Mouse (Mus musculus): ENCODE measurements around the gene Stat3. TPM values are rescaled to one million over a fixed set of nuclear protein-coding genes. Genes with fewer than 3 reads are reported as not detected.

The Stat3 gene
- polyA plus RNA-seq, 1 experiment from 2014 or later, result 39.0 TPM

- no peak for ATAC-seq
- Histone ChIP-seq H3K27ac (ENCODE audit: low read length) (no peak overlapping the region), H3K9me3 (replicated peaks; ENCODE audit: control insufficient read depth, low read length, poor library complexity, severe bottlenecking) (no peaks in the 10 kb centered on the region), H3K27me3 (ENCODE audit: control insufficient read depth, insufficient read depth, low read depth, low read length) (no peaks in the 10 kb centered on the region), H3K4me2 (ENCODE audit: low read length) (no peak overlapping the region), H3K36me3 (ENCODE audit: control insufficient read depth, insufficient read depth, low read length) (no peaks in the 10 kb centered on the region), H3K4me1 (ENCODE audit: control insufficient read depth, insufficient read depth, low read length) (peaks cover 4% of the 10 kb centered on the region), H3K9ac (ENCODE audit: low read depth, low read length) (no peak overlapping the region), H3K4me3 (ENCODE audit: low read depth, low read length) (no peak overlapping the region)
- 96% methylated on average over 8 of the region's 8 CpGs for WGBS
Observed at GRCm38 (mm10) chr11:100843070-100843669, 96.2 kb downstream of the Stat3 start.

GRCm38 (mm10) chr11:100842025-100842424 lies 97.3 kb downstream of the Stat3 start:
- H3K27ac ChIP-seq (ENCODE audit: low read length), result no peak overlapping the region
- no peak for ATAC-seq
- H3K9ac ChIP-seq (ENCODE audit: low read depth, low read length), result no peak overlapping the region
- no peaks in the 10 kb centered on the region for H3K27me3 ChIP-seq (ENCODE audit: control insufficient read depth, insufficient read depth, low read depth, low read length)
- no peaks in the 10 kb centered on the region for H3K4me1 ChIP-seq (ENCODE audit: control insufficient read depth, insufficient read depth, low read length)
- H3K9me3 ChIP-seq (replicated peaks; ENCODE audit: control insufficient read depth, low read length, poor library complexity, severe bottlenecking), result no peaks in the 10 kb centered on the region
- no peaks in the 10 kb centered on the region for H3K36me3 ChIP-seq (ENCODE audit: control insufficient read depth, insufficient read depth, low read length)
- H3K4me3 ChIP-seq (ENCODE audit: low read depth, low read length), result no peak overlapping the region
- WGBS, result 78% methylated on average over 7 of the region's 7 CpGs
- H3K4me2 ChIP-seq (ENCODE audit: low read length), result no peak overlapping the region

- Histone ChIP-seq H3K27me3 (ENCODE audit: control insufficient read depth, insufficient read depth, low read depth, low read length) (no peaks in the 10 kb centered on the region), H3K4me1 (ENCODE audit: control insufficient read depth, insufficient read depth, low read length) (no peaks in the 10 kb centered on the region), H3K4me2 (ENCODE audit: low read length) (no peak overlapping the region), H3K4me3 (ENCODE audit: low read depth, low read length) (no peak overlapping the region), H3K27ac (ENCODE audit: low read length) (no peak overlapping the region), H3K9ac (ENCODE audit: low read depth, low read length) (no peak overlapping the region), H3K9me3 (replicated peaks; ENCODE audit: control insufficient read depth, low read length, poor library complexity, severe bottlenecking) (no peaks in the 10 kb centered on the region), H3K36me3 (ENCODE audit: control insufficient read depth, insufficient read depth, low read length) (no peaks in the 10 kb centered on the region)
- ATAC-seq, result no peak
- 76% methylated on average over 12 of the region's 12 CpGs for WGBS
Observed at GRCm38 (mm10) chr11:100840866-100841265, 98.5 kb downstream of the Stat3 start.

DNA sequence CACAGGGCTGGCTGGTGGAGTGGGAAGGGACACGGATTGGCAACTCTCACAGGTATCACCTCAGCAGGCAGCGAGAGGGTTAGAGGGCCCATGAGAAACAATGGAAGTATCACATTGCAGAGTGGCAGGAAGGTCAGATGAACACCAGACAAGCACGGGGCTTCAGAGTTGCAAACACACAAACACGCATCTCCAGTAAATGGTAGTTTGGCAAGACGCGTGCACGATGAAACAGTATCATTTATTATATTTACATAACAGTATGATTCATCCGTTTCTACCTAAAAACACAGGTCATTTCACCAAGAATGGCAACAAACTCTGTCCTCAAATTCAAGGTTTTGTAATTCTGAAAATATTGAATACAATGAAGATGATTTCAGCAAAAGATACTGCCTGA lies 99.8 kb downstream of the Stat3 start:
- ATAC-seq, result no peak

DNA sequence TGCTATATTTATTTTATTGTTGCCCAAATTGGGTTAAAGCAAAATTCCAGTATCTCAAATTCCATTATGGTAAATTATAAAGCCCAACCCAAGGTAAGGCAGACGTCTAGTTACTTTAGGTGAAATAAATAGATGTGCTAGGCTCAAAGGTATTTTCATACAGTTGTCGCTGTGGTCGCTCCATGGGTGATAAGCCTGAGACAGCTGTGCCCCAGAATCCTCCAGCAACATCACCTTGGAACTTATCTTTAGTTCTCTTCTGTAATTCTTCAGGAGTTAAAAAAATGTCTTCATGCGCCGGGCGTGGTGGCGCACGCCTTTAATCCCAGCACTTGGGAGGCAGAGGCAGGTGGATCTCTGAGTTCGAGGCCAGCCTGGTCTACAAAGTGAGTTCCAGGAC lies 100.4 kb downstream of the Stat3 start:
- ATAC-seq, result no peak
- H3K27me3 ChIP-seq (ENCODE audit: control insufficient read depth, insufficient read depth, low read depth, low read length), result no peaks in the 10 kb centered on the region
- no peak overlapping the region for H3K4me2 ChIP-seq (ENCODE audit: low read length)
- no peak overlapping the region for H3K9ac ChIP-seq (ENCODE audit: low read depth, low read length)
- no peaks in the 10 kb centered on the region for H3K4me1 ChIP-seq (ENCODE audit: control insufficient read depth, insufficient read depth, low read length)
- H3K36me3 ChIP-seq (ENCODE audit: control insufficient read depth, insufficient read depth, low read length), result no peaks in the 10 kb centered on the region
- no peak overlapping the region for H3K27ac ChIP-seq (ENCODE audit: low read length)
- H3K9me3 ChIP-seq (replicated peaks; ENCODE audit: control insufficient read depth, low read length, poor library complexity, severe bottlenecking), result no peaks in the 10 kb centered on the region
- H3K4me3 ChIP-seq (ENCODE audit: low read depth, low read length), result no peak overlapping the region
- 96% methylated on average over 8 of the region's 9 CpGs for WGBS

More for the DNA sequence above, 99.8 kb downstream of the Stat3 start:
- Histone ChIP-seq H3K4me1 (ENCODE audit: control insufficient read depth, insufficient read depth, low read length) (no peaks in the 10 kb centered on the region), H3K27ac (ENCODE audit: low read length) (no peak overlapping the region), H3K4me3 (ENCODE audit: low read depth, low read length) (no peak overlapping the region), H3K27me3 (ENCODE audit: control insufficient read depth, insufficient read depth, low read depth, low read length) (no peaks in the 10 kb centered on the region), H3K4me2 (ENCODE audit: low read length) (no peak overlapping the region), H3K9me3 (replicated peaks; ENCODE audit: control insufficient read depth, low read length, poor library complexity, severe bottlenecking) (no peaks in the 10 kb centered on the region), H3K9ac (ENCODE audit: low read depth, low read length) (no peak overlapping the region), H3K36me3 (ENCODE audit: control insufficient read depth, insufficient read depth, low read length) (no peaks in the 10 kb centered on the region)
- 79% methylated on average over 8 of the region's 8 CpGs for WGBS

GRCm38 (mm10) chr11:100836923-100837702 lies 102.2 kb downstream of the Stat3 start:
- H3K9me3 ChIP-seq (replicated peaks; ENCODE audit: control insufficient read depth, low read length, poor library complexity, severe bottlenecking), result no peaks in the 10 kb centered on the region
- WGBS, result 83% methylated on average over 9 of the region's 9 CpGs
- H3K36me3 ChIP-seq (ENCODE audit: control insufficient read depth, insufficient read depth, low read length), result no peaks in the 10 kb centered on the region
- no peak overlapping the region for H3K4me3 ChIP-seq (ENCODE audit: low read depth, low read length)
- no peaks in the 10 kb centered on the region for H3K27me3 ChIP-seq (ENCODE audit: control insufficient read depth, insufficient read depth, low read depth, low read length)
- H3K4me2 ChIP-seq (ENCODE audit: low read length), result no peak overlapping the region
- no peak for ATAC-seq
- no peaks in the 10 kb centered on the region for H3K4me1 ChIP-seq (ENCODE audit: control insufficient read depth, insufficient read depth, low read length)
- no peak overlapping the region for H3K9ac ChIP-seq (ENCODE audit: low read depth, low read length)
- no peak overlapping the region for H3K27ac ChIP-seq (ENCODE audit: low read length)

Other genes with a start within 250 kb of the Stat3 start
- 0.41 and 0.92 TPM in 2 replicates for gene Zfp385c, start 247.1 kb downstream of the Stat3 start, polyA plus RNA-seq (2015; fragmentation: Nextera tagmentation; extraction: Ambion mirVana)
- gene Dhx58, start 235.3 kb downstream of the Stat3 start, polyA plus RNA-seq (2015; fragmentation: Nextera tagmentation; extraction: Ambion mirVana), result 2.8 and 2.9 TPM in 2 replicates
- 64.9 and 65.9 TPM in 2 replicates for gene Kat2a, start 227.1 kb downstream of the Stat3 start, polyA plus RNA-seq (2015; fragmentation: Nextera tagmentation; extraction: Ambion mirVana)
- gene Hspb9, start 225.7 kb downstream of the Stat3 start, polyA plus RNA-seq (2015; fragmentation: Nextera tagmentation; extraction: Ambion mirVana), result 0.34 TPM in 1 of 2 replicates, not detected in the other
- gene Rab5c, start 201.3 kb downstream of the Stat3 start, polyA plus RNA-seq (2015; fragmentation: Nextera tagmentation; extraction: Ambion mirVana), result 41.1 and 43.3 TPM in 2 replicates
- 11.4 and 12.3 TPM in 2 replicates for gene Kcnh4, start 179.6 kb downstream of the Stat3 start, polyA plus RNA-seq (2015; fragmentation: Nextera tagmentation; extraction: Ambion mirVana)
- 2.5 and 4.6 TPM in 2 replicates for gene Hcrt, start 176.6 kb downstream of the Stat3 start, polyA plus RNA-seq (2015; fragmentation: Nextera tagmentation; extraction: Ambion mirVana)
- gene Ghdc, start 168.6 kb downstream of the Stat3 start, polyA plus RNA-seq (2015; fragmentation: Nextera tagmentation; extraction: Ambion mirVana), result 6.8 and 7.5 TPM in 2 replicates
- 17.5 and 22.9 TPM in 2 replicates for gene Stat5b, start 88.8 kb downstream of the Stat3 start, polyA plus RNA-seq (2015; fragmentation: Nextera tagmentation; extraction: Ambion mirVana)
- gene Stat5a, start 80.2 kb downstream of the Stat3 start, polyA plus RNA-seq (2015; fragmentation: Nextera tagmentation; extraction: Ambion mirVana), result 2.1 and 3.2 TPM in 2 replicates
- gene Cavin1, start 31.3 kb upstream of the Stat3 start, polyA plus RNA-seq (2015; fragmentation: Nextera tagmentation; extraction: Ambion mirVana), result 40.0 TPM in 2 replicates
- gene Atp6v0a1, start 69.9 kb upstream of the Stat3 start, polyA plus RNA-seq (2015; fragmentation: Nextera tagmentation; extraction: Ambion mirVana), result 155 and 172 TPM in 2 replicates
- 13.2 and 14.2 TPM in 2 replicates for gene Naglu, start 130.5 kb upstream of the Stat3 start, polyA plus RNA-seq (2015; fragmentation: Nextera tagmentation; extraction: Ambion mirVana)
- 0.21 and 0.49 TPM in 2 replicates for gene Hsd17b1, start 138.9 kb upstream of the Stat3 start, polyA plus RNA-seq (2015; fragmentation: Nextera tagmentation; extraction: Ambion mirVana)
- 42.0 and 43.5 TPM in 2 replicates for gene Coasy, start 143.0 kb upstream of the Stat3 start, polyA plus RNA-seq (2015; fragmentation: Nextera tagmentation; extraction: Ambion mirVana)
- gene Mlx, start 147.7 kb upstream of the Stat3 start, polyA plus RNA-seq (2015; fragmentation: Nextera tagmentation; extraction: Ambion mirVana), result 93.8 and 96.5 TPM in 2 replicates
- 15.2 and 17.6 TPM in 2 replicates for gene Psmc3ip, start 155.9 kb upstream of the Stat3 start, polyA plus RNA-seq (2015; fragmentation: Nextera tagmentation; extraction: Ambion mirVana)
- 24.4 and 25.4 TPM in 2 replicates for gene Retreg3, start 180.4 kb upstream of the Stat3 start, polyA plus RNA-seq (2015; fragmentation: Nextera tagmentation; extraction: Ambion mirVana)
- gene Tubg1, start 180.4 kb upstream of the Stat3 start, polyA plus RNA-seq (2015; fragmentation: Nextera tagmentation; extraction: Ambion mirVana), result 72.6 and 75.0 TPM in 2 replicates
- gene Tubg2, start 216.4 kb upstream of the Stat3 start, polyA plus RNA-seq (2015; fragmentation: Nextera tagmentation; extraction: Ambion mirVana), result 62.9 and 71.4 TPM in 2 replicates
- gene Cntnap1, start 231.0 kb upstream of the Stat3 start, polyA plus RNA-seq (2015; fragmentation: Nextera tagmentation; extraction: Ambion mirVana), result 4.2 and 4.7 TPM in 2 replicates
- 6.5 and 7.6 TPM in 2 replicates for gene Plekhh3, start 231.8 kb upstream of the Stat3 start, polyA plus RNA-seq (2015; fragmentation: Nextera tagmentation; extraction: Ambion mirVana)
- 0.47 and 0.62 TPM in 2 replicates for gene Ccr10, start 235.9 kb upstream of the Stat3 start, polyA plus RNA-seq (2015; fragmentation: Nextera tagmentation; extraction: Ambion mirVana)

Data from midbrain, embryonic 16.5 days (tissue).